Mouse (Mus musculus): ENCODE data around the gene Megf8. TPM values are rescaled to one million over a fixed set of nuclear protein-coding genes. Genes with fewer than 3 reads are reported as not detected.
A peak's percentile ranks its signal among the peaks of the same experiment; 100 is the strongest.

Megf8 gene
- polyA plus RNA-seq, 1 experiment, result 60.7 TPM

DNA sequence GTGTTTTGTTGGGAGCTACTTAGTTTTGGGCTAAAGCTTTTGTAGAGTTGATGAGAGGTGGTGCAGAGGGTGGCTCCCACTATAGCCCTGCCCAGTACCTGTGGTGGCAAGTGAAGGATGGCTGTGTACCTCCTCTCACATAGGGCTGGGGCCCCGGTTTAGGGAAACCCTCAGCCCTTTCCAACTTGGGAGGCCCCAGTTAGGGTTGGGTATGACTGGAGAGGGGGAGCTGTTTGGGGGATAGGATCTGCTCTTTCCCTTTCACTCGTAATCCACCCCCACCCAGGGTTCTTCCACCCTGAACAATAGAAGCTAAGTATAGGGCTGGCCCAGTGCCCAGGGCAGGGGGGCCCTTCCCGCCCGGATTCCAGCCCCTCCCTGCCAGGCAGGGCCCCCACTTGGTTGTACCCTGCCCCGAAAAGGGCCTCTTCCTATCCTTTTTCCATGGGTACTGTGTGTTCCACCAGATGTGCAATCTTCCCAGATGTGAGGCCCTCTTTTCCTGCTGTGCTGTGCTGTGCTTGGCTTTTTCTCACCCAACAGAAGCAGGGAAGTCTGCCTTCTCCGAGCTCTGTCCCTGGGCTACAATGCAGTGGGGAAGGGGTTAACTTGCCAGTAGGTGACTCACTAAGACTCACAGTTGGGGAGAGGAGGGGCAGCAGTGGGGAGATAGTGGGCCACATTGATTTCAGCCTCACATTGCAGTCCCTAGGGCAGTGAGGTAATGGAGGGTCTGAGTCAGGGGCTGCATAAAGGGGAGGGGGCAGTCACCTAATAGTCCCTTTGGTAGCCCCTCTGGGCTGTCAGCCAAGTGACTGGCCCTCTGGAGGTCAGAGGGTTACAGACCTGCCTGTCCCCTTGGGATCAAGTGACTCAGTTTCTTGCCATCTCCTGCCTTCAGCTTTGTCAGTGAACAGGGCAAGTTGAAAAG is 36.8 kb upstream of the Megf8 start:
- DNase-seq (ENCODE audit: low read depth), result peak; percentile 89
- TF ChIP-seq POLR2A (IDR thresholded peaks at IDR 0.05; ENCODE audit: borderline replicate concordance, extremely low read depth, insufficient read depth, insufficient read length, poor library complexity, severe bottlenecking) (no peak), CTCF (IDR thresholded peaks at IDR 0.05; ENCODE audit: borderline replicate concordance, extremely low read depth, insufficient read depth, insufficient read length) (no peak)

DNA sequence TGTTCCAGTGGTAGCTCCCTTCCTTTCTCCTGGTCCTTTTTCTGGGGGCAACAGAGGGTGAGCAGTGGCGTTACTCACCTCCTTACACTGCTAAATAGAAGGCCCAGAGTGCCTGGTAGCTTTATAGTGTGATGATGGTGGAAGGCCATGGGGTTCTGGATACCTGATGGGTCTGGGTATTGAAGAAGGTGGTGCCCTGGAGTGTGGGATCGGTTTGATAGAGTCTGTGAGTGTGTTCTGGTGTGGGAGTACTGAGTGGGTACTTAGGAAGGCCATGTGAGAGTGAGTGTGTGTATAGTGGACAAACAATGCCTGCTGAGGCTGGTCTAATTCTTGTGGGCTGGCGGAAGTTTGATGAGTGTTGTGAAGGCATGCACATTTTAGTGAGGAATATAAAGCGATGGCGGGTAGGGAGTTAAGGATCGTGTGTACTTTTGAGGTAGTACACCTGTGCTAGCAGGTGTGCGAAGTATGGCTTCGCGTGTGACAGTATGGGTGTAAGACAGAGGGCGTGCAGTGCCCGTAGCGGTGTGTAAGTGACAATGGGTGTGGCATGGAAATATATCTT is 35.7 kb upstream of the Megf8 start:
- TF ChIP-seq POLR2A (IDR thresholded peaks at IDR 0.05; ENCODE audit: borderline replicate concordance, extremely low read depth, insufficient read depth, insufficient read length, poor library complexity, severe bottlenecking), result no peak
- TF ChIP-seq CTCF (IDR thresholded peaks at IDR 0.05; ENCODE audit: borderline replicate concordance, extremely low read depth, insufficient read depth, insufficient read length), result no peak
- DNase-seq (ENCODE audit: low read depth), result no peak

DNA sequence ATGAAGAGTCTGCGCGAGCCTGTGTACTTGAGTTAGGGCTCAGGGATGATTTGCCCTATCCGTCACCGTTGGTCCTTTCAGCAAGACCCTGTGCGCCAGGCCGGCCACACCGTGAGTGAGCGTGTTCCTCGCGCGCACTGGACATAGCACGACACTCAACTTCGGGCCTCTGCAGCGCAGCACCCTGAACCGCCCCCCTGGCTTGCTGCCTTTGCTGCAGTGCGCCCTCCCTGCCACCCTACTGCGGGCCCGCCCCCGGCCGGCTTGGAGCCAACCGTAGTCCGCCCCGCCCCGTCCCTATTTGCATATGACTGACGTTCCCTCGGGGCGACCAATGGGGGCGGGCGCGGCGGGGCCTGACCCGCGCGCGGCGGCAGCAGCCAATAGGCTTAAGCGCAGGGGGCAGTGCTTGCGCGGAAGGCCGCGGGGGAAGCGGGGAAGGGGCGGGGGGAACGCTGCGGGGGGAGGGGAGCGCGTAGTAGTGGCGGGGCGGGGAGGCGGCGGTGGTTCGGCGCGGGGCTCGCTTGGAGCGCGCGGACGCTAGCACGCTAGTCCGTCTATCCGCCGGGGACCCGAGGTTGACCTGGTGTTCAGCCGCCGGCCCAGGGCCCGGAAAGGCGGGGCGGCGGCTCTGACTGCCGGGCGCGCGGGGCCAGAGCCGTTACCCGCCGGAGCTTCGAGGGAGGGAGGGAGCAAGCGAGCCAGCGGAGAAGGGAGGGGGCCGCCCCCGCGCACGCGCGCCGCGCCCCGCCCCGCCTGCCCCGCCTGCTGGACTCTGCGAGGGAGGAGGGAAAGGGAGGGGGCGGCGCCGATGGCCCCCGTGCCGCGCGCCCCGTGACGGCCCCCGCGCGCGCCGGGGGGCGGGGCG is 35.0 kb upstream of the Megf8 start:
- DNase-seq (ENCODE audit: low read depth), result peak; percentile 99
- peak; percentile 86 for TF ChIP-seq POLR2A (IDR thresholded peaks at IDR 0.05; ENCODE audit: borderline replicate concordance, extremely low read depth, insufficient read depth, insufficient read length, poor library complexity, severe bottlenecking)
- TF ChIP-seq CTCF (IDR thresholded peaks at IDR 0.05; ENCODE audit: borderline replicate concordance, extremely low read depth, insufficient read depth, insufficient read length), result no peak

DNA sequence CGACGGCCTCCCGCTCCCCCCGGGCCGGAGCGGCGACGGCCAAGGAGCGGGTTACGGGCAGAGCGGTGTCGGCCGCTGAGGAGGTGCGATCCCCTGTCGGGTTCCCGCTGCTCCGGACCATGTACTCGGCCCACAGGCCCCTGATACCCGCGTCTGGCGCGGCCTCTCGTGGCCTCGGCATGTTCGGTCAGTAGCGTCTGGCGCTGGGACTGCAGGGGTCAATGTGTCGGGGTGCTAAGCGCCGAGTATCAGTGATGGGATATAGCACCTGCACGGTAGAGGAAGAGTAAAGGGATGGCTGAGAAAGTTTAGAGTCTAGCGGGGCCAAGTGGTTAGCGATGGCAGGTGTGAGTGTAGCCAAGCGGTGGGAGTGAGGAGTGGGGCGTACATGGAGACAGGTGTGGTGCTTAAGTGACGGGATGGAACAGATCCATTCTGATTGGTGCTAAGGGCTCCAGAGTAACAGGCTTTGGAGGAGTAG is 34.2 kb upstream of the Megf8 start:
- DNase-seq (ENCODE audit: low read depth), result peak; percentile 72
- no peak for TF ChIP-seq CTCF (IDR thresholded peaks at IDR 0.05; ENCODE audit: borderline replicate concordance, extremely low read depth, insufficient read depth, insufficient read length)
- TF ChIP-seq POLR2A (IDR thresholded peaks at IDR 0.05; ENCODE audit: borderline replicate concordance, extremely low read depth, insufficient read depth, insufficient read length, poor library complexity, severe bottlenecking), result no peak

DNA sequence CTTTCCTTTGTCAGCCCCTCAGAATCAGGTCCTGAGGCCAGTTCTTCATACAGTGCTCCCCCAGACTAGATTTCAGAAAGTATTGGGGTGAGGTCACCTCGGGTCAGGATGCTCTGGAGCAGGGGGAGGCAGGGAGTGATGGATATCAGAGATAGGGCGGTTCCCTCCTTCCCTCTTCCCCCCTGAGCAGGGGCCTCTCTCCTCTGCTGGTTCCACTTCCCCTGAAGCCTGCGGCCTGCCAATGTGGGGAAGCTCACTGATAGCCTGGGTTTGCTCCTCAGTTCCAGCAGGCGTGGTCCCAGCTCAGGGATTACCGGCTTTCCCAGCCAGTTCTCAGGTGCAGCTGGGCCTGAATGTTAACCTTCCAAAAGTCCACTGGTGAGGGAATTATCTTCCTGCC is 33.3 kb upstream of the Megf8 start:
- peak; percentile 24 for DNase-seq (ENCODE audit: low read depth)
- TF ChIP-seq POLR2A (IDR thresholded peaks at IDR 0.05; ENCODE audit: borderline replicate concordance, extremely low read depth, insufficient read depth, insufficient read length, poor library complexity, severe bottlenecking) (no peak), CTCF (IDR thresholded peaks at IDR 0.05; ENCODE audit: borderline replicate concordance, extremely low read depth, insufficient read depth, insufficient read length) (no peak)

DNA sequence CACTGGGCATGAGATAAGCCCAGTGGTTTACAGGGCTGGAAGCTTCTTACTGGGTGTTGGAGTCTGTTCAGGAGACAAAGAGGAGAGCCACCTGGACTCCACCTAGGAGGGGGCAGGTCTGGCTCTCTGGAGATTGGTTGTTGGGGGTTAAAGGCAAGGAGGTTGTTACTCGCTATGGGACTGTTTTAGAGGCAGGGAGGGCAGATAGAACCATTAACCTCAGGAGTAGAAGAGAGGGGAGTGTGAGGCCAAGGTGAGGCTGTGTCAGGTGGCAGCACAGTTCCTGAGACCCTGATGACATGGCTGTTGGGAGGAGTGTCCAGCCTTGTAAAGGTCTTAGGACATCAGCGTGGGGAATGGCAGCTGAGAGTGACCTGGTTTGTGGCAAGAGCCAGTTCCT is 32.8 kb upstream of the Megf8 start:
- TF ChIP-seq POLR2A (IDR thresholded peaks at IDR 0.05; ENCODE audit: borderline replicate concordance, extremely low read depth, insufficient read depth, insufficient read length, poor library complexity, severe bottlenecking) (no peak), CTCF (IDR thresholded peaks at IDR 0.05; ENCODE audit: borderline replicate concordance, extremely low read depth, insufficient read depth, insufficient read length) (no peak)
- DNase-seq (ENCODE audit: low read depth), result no peak

DNA sequence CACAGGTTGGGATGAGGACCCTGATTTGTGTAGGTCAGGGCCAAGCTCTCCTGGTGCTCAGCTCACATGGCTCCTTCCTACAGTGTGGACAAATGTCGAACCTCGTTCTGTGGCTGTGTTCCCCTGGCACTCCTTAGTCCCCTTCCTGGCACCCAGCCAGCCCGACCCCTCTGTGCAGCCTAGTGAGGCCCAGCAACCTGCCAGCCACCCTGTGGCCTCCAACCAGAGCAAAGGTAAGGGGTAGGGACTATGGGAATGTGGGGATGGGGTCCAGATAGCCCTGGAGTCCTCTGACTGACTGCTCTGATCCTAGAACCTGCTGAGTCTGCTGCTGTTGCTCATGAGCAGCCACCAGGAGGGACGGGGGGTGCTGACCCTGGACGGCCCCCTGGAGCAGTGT is 32.2 kb upstream of the Megf8 start:
- peak; percentile 40 for DNase-seq (ENCODE audit: low read depth)
- no peak for TF ChIP-seq POLR2A (IDR thresholded peaks at IDR 0.05; ENCODE audit: borderline replicate concordance, extremely low read depth, insufficient read depth, insufficient read length, poor library complexity, severe bottlenecking)
- no peak for TF ChIP-seq CTCF (IDR thresholded peaks at IDR 0.05; ENCODE audit: borderline replicate concordance, extremely low read depth, insufficient read depth, insufficient read length)

DNA sequence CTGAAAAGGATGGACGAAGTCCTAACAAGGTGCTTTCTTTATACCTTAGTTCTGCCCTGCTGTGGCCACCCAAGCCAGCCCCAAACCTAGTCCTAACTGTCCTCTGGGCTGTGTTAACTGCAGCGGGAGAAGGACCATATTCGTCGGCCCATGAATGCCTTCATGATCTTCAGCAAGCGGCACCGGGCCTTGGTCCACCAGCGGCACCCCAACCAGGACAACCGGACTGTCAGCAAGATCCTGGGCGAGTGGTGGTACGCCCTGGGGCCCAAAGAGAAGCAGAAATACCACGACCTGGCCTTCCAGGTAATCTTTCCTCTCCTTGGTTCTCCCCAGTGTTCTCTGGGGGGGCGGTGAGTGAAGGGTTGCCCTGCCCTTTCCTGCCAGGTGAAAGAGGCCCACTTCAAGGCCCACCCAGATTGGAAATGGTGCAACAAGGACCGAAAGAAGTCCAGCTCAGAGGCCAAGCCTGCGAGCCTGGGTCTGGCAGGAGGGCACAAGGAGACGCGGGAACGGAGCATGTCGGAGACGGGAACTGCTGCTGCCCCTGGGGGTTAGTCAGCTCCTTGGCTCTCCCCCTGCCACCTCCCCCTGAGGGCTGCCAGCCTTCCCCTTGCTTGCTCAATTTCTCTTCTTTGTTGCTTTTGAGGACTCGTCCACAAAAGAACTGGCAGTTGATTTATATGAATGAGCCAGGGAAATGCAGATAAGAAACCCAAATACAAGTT is 31.3 kb upstream of the Megf8 start:
- no peak for TF ChIP-seq CTCF (IDR thresholded peaks at IDR 0.05; ENCODE audit: borderline replicate concordance, extremely low read depth, insufficient read depth, insufficient read length)
- TF ChIP-seq POLR2A (IDR thresholded peaks at IDR 0.05; ENCODE audit: borderline replicate concordance, extremely low read depth, insufficient read depth, insufficient read length, poor library complexity, severe bottlenecking), result no peak
- no peak for DNase-seq (ENCODE audit: low read depth)

DNA sequence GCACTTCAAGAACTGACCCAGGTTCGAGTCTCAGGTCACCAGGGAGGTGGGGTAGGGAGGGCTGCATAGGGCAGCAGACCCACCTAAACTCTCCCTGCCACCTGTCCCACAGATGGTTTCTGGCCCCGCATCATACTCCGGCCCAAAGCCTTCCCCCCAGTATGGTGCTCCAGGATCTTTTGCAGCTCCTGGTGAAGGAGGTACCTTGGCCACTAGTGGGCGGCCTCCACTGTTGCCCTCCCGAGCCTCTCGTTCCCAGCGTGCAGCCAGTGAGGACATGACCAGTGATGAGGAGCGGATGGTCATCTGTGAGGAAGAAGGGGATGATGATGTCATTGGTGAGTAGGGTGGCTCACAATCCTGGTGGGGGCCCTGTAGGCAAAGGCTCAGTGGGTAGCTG is 30.0 kb upstream of the Megf8 start:
- DNase-seq (ENCODE audit: low read depth), result no peak
- TF ChIP-seq POLR2A (IDR thresholded peaks at IDR 0.05; ENCODE audit: borderline replicate concordance, extremely low read depth, insufficient read depth, insufficient read length, poor library complexity, severe bottlenecking) (no peak), CTCF (IDR thresholded peaks at IDR 0.05; ENCODE audit: borderline replicate concordance, extremely low read depth, insufficient read depth, insufficient read length) (0 out of 2 replicates have a peak, but pooled peaks have one; percentile 10)

DNA sequence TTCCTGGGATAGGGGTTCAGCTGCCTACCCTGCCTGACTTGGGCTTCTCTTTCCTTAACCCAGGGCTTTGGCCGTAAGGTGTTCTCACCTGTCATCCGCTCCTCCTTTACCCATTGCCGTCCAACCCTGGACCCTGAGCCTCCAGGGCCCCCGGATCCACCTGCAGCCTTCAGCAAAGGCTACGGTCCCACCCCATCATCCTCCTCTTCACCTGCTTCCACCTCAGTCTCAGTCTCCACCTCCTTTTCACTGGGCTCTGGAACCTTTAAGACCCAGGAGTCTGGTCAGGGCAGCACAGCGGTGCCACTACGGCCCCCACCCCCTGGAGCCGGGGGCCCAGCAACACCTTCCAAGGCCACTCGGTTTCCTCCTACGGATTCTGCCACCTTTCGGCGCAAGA is 29.0 kb upstream of the Megf8 start:
- no peak for DNase-seq (ENCODE audit: low read depth)
- no peak for TF ChIP-seq POLR2A (IDR thresholded peaks at IDR 0.05; ENCODE audit: borderline replicate concordance, extremely low read depth, insufficient read depth, insufficient read length, poor library complexity, severe bottlenecking)
- no peak for TF ChIP-seq CTCF (IDR thresholded peaks at IDR 0.05; ENCODE audit: borderline replicate concordance, extremely low read depth, insufficient read depth, insufficient read length)

Data from brain, embryonic 14.5 days (tissue).